Mouse (Mus musculus) midbrain, embryonic 11.5 days (tissue): Measurements from ENCODE around the gene Nprl3. TPM values are rescaled to one million over a fixed set of nuclear protein-coding genes. Genes with fewer than 3 reads are reported as not detected.
"Not testable (repeated sequence)": the region's sequence is repeated elsewhere in the genome, so short reads cannot be mapped to it uniquely, and the experiment has no call there.

Experiments
- ATAC-seq: fragments of 200-750 bp; cut with Nextera tagmentation; 2 replicates; pipeline ENCODE4 v1.8.0; 2017; ENCODE audit warnings: moderate TSS enrichment, moderate library complexity; ENCODE audit not compliant: low FRiP score
- DNase-seq: peaks from one replicate; pipeline ENCODE4 v3.0.0; 2015; ENCODE audit warnings: low spot score; ENCODE audit errors: missing footprints
- H3K27ac ChIP-seq: fragments of 300-500 bp; sonication (generic); 2 replicates; pipeline ENCODE4 v1.5.1; 2014; ENCODE audit warnings: low read depth, low read length
- H3K27me3 ChIP-seq: fragments of 300-500 bp; sonication (generic); 2 replicates; pipeline ENCODE4 v1.6.1; 2014; ENCODE audit warnings: mild to moderate bottlenecking, low read length, moderate library complexity, mixed read lengths; ENCODE audit not compliant: control insufficient read depth, insufficient read depth
- H3K36me3 ChIP-seq: fragments of 300-500 bp; sonication (generic); 2 replicates; pipeline ENCODE4 v1.6.1; 2014; ENCODE audit warnings: mild to moderate bottlenecking, low read length, moderate library complexity, mixed read lengths; ENCODE audit not compliant: control insufficient read depth, insufficient read depth
- H3K4me1 ChIP-seq: fragments of 300-500 bp; sonication (generic); 2 replicates; pipeline ENCODE4 v1.6.1; 2014; ENCODE audit warnings: low read length; ENCODE audit not compliant: control insufficient read depth, insufficient read depth
- H3K4me2 ChIP-seq: fragments of 300-500 bp; sonication (generic); 2 replicates; pipeline ENCODE4 v1.6.1; 2014; ENCODE audit warnings: mild to moderate bottlenecking, moderate library complexity
- H3K4me3 ChIP-seq: fragments of 300-500 bp; sonication (generic); 2 replicates; pipeline ENCODE4 v1.5.1; 2014; ENCODE audit warnings: low read depth, low read length
- H3K9ac ChIP-seq: fragments of 300-500 bp; sonication (generic); 2 replicates; pipeline ENCODE4 v1.6.1; 2014; ENCODE audit warnings: low read length
- H3K9me3 ChIP-seq: fragments of 300-500 bp; sonication (generic); 2 replicates; pipeline ENCODE4 v1.6.1; 2016; ENCODE audit warnings: low read length; ENCODE audit not compliant: control insufficient read depth
- WGBS: fragments of 180-500 bp; shearing (Covaris S2); extraction: QIAGEN DNeasy Blood & Tissue Kit; methylation state at CpG from one replicate; pipeline ENCODE4 v1.1.7; 2014; 5-methylcytosine and 5-hydroxymethylcytosine counted together
- polyA plus RNA-seq: library from polyadenylated mRNA; unstranded; fragments of >200 nt; fragmentation: Nextera tagmentation; extraction: Ambion mirVana; gene quantifications from 2 replicates; pipeline ENCODE4 v1.2.1, GENCODE M21; 2014

Gene Nprl3
- polyA plus RNA-seq, 1 experiment from 2014 or later: 28.3 TPM

GRCm38 (mm10) chr11:32300279-32301267 lies 33.1 kb upstream of the Nprl3 start:
- ATAC-seq: peak; percentile 11; the same call in 1 of the 2 replicates
- Histone ChIP-seq H3K4me3 (no peak overlapping the region), H3K4me1 (no peaks in the 10 kb centered on the region), H3K9me3 (no peaks in the 10 kb centered on the region), H3K27ac (no peak overlapping the region), H3K9ac (no peak overlapping the region), H3K4me2 (peak overlapping the region; percentile 38), H3K36me3 (no peaks in the 10 kb centered on the region), H3K27me3 (peaks cover 4% of the 10 kb centered on the region)
- no peak for DNase-seq
- 60% methylated on average over 14 of the region's 17 CpGs for WGBS

GRCm38 (mm10) chr11:32299865-32300264 lies 32.4 kb upstream of the Nprl3 start, which contains the start of gene Hbq1a:
Gene Hbq1a (plus strand): TSS chr11:32300069.
- not testable (repeated sequence) for H3K9me3 ChIP-seq, H3K27ac ChIP-seq, H3K9ac ChIP-seq, H3K36me3 ChIP-seq, H3K4me1 ChIP-seq, H3K4me3 ChIP-seq, H3K27me3 ChIP-seq
- 8% methylated on average over 16 of the region's 16 CpGs for WGBS
- DNase-seq: peak; percentile 93
- ATAC-seq: peak; percentile 61
- H3K4me2 ChIP-seq: peak within 1 kb of the TSS; percentile 38

- H3K9me3 ChIP-seq: no peaks in the 10 kb centered on the region
- H3K4me2 ChIP-seq: no peak overlapping the region
- H3K4me1 ChIP-seq: no peaks in the 10 kb centered on the region
- no peak overlapping the region for H3K9ac ChIP-seq
- H3K27me3 ChIP-seq: peaks cover 4% of the 10 kb centered on the region
- WGBS: 93% methylated on average over 2 of the region's 2 CpGs
- ATAC-seq (no peak), DNase-seq (no peak)
- H3K27ac ChIP-seq: no peak overlapping the region
- H3K36me3 ChIP-seq: no peaks in the 10 kb centered on the region
- no peak overlapping the region for H3K4me3 ChIP-seq
These were observed 31.0 kb upstream of the Nprl3 start for GRCm38 (mm10) chr11:32298532-32298918.

DNA sequence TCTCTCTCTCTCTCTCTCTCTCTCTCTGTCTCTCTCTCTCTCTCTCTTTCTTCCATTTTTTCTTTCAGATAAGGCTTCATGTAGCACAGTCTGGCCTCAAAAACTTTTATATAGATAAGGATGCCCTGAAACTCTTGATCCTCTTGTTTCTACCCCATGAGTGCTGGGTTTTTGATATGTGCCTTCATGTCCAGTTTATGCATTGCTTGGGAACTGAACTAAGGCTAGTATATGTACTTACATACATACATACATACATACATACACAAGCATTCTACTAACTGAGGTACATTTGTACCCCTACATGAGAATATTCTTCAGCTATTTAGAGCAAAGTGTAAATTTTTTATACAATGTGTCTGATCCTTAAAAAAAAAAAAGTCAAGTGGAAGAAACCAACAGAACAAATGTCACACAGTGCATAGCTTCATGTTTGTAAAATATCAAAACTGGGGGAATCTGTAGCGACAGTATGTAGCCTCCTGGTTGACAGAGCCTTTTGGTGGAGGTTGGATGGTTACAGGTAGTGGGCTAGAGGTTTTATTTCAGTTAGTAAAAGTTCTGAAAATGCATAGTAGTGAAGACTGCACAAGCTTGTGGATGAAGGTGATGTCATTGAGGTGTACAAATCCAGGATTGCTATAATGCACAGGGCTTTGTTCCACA lies 30.5 kb upstream of the Nprl3 start:
- H3K4me1 ChIP-seq: no peaks in the 10 kb centered on the region
- DNase-seq: no peak
- no peaks in the 10 kb centered on the region for H3K36me3 ChIP-seq
- H3K9ac ChIP-seq: no peak overlapping the region
- H3K27ac ChIP-seq: no peak overlapping the region
- no peak overlapping the region for H3K4me3 ChIP-seq
- no peak overlapping the region for H3K4me2 ChIP-seq
- ATAC-seq: no peak
- H3K27me3 ChIP-seq: peaks cover 4% of the 10 kb centered on the region
- H3K9me3 ChIP-seq: no peaks in the 10 kb centered on the region
- WGBS: 81% methylated on average over 1 of the region's 1 CpGs

DNA sequence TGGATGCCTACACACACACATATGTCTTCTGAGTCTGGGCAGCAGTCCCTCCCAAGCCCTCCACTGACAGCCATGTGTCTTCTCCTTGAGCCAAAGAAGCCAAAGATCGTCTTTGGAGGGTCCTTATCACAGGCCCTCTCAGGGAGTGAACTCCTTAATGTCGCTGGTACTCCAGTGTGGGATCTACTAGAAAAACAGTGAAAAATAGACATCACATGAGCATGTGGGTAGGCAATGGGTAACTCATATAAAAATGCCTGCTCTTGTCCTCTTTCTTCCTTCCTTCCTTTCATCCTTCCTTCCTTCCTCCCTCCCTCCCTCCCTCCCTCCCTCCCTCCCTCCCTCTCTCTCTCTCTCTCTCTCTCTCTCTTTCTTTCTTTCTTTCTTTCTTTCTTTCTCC lies 29.9 kb upstream of the Nprl3 start:
- WGBS: 49% methylated on average over 2 of the region's 2 CpGs
- not testable (repeated sequence) for H3K27me3 ChIP-seq, H3K27ac ChIP-seq, H3K4me3 ChIP-seq, H3K36me3 ChIP-seq, H3K4me2 ChIP-seq, DNase-seq, H3K4me1 ChIP-seq, H3K9me3 ChIP-seq, H3K9ac ChIP-seq, ATAC-seq

GRCm38 (mm10) chr11:32296203-32296602 lies 28.7 kb upstream of the Nprl3 start, which contains the start of gene Hba-a2:
Gene Hba-a2 (plus strand): TSS chr11:32296489.
- not testable (repeated sequence) for H3K4me1 ChIP-seq, H3K27ac ChIP-seq, H3K9ac ChIP-seq, H3K27me3 ChIP-seq, H3K4me2 ChIP-seq, DNase-seq, H3K4me3 ChIP-seq, H3K36me3 ChIP-seq, ATAC-seq, H3K9me3 ChIP-seq
- WGBS: no CpG with 5 or more reads among the region's 4 CpGs

GRCm38 (mm10) chr11:32293479-32293878 lies 26.0 kb upstream of the Nprl3 start:
- not testable (repeated sequence) for H3K27ac ChIP-seq, H3K27me3 ChIP-seq, H3K4me1 ChIP-seq, H3K36me3 ChIP-seq, H3K9me3 ChIP-seq, H3K9ac ChIP-seq, H3K4me2 ChIP-seq, ATAC-seq, H3K4me3 ChIP-seq, DNase-seq
- 78% methylated on average over 3 of the region's 3 CpGs for WGBS

DNA sequence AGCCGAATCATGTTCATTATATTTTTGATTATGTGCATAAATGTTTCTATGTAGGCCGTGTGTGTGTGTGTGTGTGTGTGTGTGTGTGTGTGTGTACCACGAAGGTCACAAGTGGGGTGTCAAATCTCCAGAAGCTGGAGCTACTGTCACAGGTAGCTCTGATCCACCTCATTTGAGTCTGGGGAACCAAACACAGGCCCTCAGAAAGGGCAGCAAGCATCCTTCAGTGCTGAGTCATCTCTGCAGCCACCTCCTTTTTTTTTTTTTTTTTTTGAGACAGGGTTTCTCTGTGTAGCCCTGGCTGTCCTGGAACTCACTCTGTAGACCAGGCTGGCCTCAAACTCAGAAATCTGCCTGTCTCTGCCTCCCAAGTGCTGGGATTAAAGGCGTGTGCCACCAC lies 25.3 kb upstream of the Nprl3 start:
- H3K4me3 ChIP-seq, DNase-seq, H3K27me3 ChIP-seq, H3K9me3 ChIP-seq, H3K9ac ChIP-seq, H3K27ac ChIP-seq, ATAC-seq, H3K4me1 ChIP-seq, H3K4me2 ChIP-seq, H3K36me3 ChIP-seq: not testable (repeated sequence)
- 85% methylated on average over 4 of the region's 4 CpGs for WGBS

GRCm38 (mm10) chr11:32287493-32287825 lies 20.0 kb upstream of the Nprl3 start:
- H3K27me3 ChIP-seq: no peaks in the 10 kb centered on the region
- no peak overlapping the region for H3K4me2 ChIP-seq
- DNase-seq (no peak), ATAC-seq (no peak)
- no peak overlapping the region; the same call in 1 of the 2 replicates for H3K27ac ChIP-seq
- 69% methylated on average over 9 of the region's 9 CpGs for WGBS
- no peaks in the 10 kb centered on the region for H3K9me3 ChIP-seq
- H3K36me3 ChIP-seq: no peaks in the 10 kb centered on the region
- no peak overlapping the region for H3K9ac ChIP-seq
- no peak overlapping the region for H3K4me3 ChIP-seq
- H3K4me1 ChIP-seq: no peaks in the 10 kb centered on the region
